Mouse (Mus musculus): ENCODE measurements around the gene Ddx1.
"Not testable (repeated sequence)": the region's sequence is repeated elsewhere in the genome, so short reads cannot be mapped to it uniquely, and the experiment has no call there.

Ddx1 gene

DNA sequence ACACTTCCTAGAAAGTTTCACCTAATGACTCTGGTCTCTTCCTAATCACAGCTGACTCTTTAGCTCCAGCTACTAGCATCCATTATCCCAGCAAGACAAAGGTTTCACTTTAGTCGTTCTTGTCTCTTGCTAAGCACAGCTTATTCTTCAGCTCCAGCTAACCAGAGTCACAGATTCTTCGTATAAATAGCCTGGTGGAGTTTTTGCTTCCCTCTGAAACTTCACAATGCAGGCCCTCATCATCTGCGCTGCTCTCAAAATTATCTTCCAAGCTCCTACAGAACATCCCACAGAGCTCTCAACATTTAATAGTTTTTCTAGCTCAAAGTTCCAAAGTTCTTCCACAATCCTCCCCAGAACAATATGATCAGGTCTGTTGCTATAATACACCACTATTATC is 43.3 kb downstream of the Ddx1 start:
- no peak for DNase-seq (ENCODE audit: low spot score)

DNA sequence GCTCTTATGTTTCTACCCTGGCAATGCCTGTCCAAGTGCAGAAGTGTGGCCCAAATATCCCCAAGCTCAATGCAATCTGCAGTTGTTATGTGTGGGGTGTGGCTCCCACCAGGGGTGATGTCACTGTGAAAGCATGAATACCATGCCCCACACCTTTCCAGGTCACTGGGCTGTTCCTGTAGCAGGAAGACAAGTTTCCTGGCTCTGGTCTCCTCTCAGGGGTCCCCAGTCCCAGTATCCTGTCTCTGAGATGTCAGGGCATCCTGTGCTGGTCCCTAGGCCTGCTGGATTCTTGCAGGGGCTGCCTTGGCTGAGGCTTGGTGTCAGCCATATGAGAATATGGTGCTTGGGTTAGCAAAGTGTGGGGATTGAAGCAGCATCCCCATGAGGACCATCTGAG is 46.7 kb downstream of the Ddx1 start:
- DNase-seq (ENCODE audit: low spot score) = no peak

DNA sequence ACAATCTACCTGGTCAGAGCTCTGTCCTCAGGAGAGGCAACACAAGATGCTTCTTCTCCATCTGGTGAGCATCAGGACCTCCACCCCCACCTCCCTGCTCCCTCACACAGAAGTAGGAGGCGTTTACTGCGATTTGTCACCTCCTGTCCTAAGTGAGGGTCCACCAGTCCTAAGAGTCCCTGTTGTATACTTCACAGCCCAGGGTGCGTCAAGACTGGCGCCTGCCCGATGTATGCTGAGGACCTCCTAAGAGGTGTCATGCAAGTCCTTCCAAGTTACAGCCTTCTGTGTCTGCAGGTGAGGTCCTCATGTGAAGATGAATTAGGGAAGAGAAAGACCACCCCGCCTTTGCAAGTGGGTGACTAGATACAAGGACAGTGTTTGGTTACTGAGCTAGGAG is 48.4 kb downstream of the Ddx1 start:
- DNase-seq (ENCODE audit: low spot score) = no peak

DNA sequence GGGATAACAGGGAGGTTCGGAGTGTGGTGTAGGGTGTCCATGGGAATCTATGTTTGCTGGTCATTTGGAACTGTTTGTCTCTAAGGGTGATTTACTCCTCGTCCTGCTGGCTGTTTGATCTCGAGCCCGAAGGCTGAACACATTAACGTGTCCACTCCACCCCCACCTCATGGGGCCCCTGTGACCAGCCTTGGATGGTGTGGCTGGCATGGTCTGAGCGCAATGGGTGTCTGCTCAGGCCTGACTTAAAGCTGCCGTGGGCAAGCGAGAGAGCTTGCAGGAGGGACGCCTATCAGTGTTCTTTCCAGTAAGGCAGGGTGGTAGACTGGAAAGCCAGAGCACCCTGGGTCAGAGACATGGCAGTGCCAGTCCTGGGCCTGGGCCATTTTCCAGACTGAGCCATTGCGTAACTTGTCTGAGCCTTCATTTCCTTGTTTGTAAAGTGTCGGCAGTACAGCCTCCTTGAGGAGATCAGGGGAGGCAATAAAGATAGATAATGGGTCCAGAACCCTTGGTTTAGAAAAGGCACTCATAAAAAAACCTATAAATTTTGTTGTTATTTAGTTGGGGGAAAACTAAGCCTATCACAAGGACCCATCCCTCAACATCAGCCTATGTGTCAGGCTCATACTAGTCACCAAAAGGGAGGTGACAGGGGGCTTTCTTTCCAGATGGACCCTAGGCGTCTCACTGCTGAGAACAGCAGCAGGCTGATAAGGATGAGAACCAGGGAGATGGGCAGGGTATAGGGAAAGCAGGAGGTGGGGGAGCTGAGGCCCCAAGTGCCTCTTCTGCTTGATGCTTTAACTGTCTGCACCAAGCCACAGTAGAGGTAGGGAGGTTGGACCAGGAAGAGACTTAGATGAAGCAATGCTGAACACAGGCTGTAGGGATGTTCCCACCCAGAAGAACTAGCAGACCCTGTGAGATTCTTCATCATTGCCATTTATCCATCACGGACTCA is 49.4 kb downstream of the Ddx1 start:
- no peak for DNase-seq (ENCODE audit: low spot score)

DNA sequence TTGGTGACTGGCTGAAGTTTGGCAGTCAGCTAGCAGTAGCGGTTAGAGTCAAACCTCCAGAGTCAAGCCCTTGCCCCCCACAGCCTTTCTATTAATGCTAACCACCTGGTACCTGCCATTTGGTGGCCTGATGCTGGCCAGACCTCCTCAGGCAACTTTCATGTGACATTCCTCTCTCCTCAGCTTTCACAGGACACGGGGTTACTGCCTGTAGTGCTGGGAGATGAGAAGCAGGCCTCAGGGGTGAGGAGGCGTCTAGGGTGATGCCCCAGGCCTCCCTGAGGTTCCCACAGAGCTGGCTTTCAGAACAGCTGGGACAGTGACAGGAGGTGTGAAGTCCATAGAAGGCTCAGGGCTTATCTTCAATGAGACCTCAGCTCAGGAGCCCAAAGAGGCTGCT is 50.9 kb downstream of the Ddx1 start:
- DNase-seq (ENCODE audit: low spot score) = no peak

DNA sequence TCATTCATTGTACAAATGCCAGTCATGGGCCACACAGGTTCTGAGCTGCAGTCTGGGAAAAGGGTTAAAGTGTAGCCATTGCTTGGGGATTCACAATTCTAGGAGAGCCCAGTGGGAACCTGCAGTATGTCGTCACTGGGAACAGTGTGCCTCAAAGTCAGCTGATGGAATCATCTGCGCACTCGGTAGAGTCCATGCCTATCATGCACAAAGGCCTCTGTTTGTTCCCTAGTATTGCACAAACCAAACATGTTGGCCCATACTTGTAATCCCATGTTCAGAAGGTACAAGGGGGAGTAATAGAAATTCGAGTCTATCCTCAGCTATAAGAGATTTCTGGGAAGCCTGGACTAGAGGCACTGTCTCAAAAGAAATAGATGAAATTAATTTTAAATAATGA is 52.9 kb downstream of the Ddx1 start:
- no peak for DNase-seq (ENCODE audit: low spot score)

DNA sequence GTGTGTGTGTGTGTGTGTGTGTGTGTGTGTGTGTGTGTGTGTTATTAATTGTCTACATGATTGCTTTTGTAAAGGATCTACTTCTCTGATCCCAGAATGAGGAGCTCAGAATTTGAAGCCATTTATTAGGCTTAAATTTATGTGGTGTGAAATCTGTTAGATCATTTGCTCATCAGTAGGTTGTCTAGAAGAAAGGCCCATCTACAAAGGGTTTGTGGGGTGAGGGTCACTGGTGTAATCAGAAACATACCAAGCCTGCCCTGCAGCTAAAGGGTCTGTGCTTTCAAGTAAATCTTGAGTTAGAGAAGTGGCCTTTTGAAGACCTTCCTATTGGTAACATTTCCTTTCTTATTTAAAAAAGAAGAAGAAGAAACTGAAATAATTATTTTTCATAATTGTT is 53.5 kb downstream of the Ddx1 start:
- DNase-seq (ENCODE audit: low spot score) = no peak

DNA sequence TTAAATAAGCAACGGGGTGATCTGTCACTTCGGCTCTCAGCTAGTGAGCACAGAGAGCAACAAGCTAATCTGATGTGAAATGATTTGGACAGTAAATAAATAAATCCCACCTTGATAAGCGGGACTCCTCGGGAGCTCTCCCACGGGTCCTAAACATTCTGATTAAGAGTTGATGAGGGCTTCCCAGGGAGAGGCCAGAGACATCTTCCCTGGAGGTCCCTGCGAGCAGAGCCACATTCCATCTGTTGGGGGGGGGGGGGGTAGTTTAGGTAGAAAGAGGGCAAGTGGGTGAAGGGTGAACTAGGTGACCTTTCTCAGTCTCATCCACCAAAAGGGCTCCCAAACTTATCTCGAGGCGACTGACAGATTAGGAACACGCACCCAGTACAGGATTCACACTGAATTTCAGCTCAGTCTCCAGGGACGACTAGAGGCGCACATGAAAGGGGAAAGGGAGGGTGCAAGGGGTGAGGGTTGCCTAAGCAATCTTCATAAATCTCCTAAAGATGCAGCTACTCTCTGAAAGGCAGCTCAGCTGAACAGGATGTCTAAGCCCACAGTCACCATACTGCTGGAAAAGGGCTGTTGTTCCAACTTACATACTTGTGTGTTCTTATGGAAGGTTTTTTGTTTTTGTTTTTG is 60.8 kb downstream of the Ddx1 start:
- DNase-seq (ENCODE audit: low spot score) = no peak

DNA sequence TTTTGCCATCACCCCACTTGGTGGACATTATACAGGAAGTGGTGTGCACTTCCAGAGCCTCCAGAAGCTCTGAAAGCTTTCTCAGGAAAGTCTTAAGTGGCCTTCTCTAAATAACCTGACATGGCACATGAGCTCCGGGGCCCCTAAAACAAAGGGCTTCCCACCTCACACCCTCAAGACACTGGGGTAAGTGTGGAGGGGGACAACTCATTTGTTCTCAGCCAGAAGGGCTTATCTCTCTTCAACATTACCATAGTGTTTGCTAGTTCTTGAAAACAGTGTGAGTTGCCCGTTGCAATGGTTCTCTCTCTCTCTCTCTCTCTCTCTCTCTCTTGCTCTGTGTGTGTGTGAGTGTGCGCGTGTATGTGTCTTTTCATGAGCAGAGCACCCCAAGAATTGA is 62.8 kb downstream of the Ddx1 start:
- no peak for DNase-seq (ENCODE audit: low spot score)

DNA sequence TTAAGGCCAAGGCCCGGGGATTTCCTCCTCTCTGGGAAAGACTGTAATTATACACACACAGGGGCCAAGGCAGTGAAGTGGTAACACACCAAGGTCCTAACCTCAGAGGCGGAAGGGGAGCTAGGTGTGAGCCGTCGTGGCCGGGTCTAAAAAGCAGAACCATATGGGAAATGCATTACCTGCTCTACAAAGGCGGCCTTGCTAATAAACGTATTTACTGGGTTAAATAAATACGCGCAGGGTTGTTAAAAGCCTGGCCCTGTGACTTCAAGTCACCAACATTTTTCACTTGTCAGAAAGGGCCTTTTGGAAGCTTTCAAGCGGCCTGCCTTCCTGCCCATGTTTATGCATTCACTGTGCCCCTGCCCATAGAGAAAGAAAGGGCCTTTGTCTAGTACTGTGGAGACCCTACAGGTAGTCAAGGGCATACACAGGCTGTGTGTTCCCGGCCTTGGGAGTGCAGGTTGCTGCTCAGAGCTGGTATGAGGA is 64.1 kb downstream of the Ddx1 start:
- no peak for DNase-seq (ENCODE audit: low spot score)

DNA sequence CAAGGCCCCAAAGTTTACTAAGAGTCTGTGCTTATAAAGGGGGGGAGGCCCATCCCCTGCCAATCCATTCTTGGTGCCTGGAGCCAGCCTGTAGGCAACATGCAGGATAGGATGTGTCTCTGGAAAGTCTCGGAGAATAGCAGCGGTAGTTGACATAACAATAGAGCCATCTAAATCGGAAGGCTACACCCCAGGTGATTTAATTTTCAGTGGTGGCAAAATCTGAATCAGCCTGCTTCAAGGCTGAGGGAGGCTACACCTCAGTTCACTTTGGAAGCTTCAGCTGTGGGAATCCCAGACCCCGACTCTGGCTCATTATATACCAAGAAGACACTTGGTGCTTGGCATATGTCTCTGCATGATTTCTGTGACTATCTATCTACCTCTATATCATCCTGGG is 64.9 kb downstream of the Ddx1 start:
- DNase-seq (ENCODE audit: low spot score) = not testable (repeated sequence)

DNA sequence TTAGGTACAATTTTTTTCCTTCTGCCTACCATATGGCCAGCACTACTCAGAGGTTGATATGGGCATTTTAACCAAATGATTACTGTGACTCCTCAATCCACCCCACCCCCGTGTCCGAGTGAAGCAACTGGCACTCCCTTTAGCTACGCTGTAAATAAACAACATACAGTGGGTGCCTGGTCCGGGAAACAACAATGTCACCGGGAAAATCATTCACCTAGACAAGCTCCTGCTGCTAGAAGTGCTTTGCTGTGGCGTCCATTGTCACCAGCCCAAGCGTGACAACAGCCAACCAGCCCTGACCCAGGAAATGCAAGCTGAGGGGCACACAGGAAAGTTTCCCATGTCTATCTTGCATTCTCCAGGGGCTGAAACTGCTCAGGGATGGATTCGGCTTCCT is 66.8 kb downstream of the Ddx1 start:
- DNase-seq (ENCODE audit: low spot score) = no peak

DNA sequence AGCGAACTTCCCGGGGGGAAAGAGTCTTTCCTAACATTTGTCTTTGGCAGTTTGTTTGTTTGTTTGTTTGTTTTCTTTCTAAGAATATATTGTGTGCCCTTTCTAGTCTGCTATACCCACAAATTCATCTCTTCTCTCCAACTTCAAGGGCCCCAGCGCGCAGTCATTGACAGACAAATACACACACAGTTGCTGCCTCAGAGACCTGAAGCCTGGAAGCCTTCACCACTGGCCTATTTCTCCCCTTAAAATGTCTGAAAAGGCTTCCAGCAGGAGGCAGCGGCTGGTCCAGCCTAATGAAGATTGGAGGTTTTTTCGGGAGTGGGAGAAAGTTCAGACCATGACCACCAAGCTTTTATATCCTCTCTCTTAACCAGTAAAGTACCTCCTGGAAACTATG is 67.3 kb downstream of the Ddx1 start:
- no peak for DNase-seq (ENCODE audit: low spot score)

DNA sequence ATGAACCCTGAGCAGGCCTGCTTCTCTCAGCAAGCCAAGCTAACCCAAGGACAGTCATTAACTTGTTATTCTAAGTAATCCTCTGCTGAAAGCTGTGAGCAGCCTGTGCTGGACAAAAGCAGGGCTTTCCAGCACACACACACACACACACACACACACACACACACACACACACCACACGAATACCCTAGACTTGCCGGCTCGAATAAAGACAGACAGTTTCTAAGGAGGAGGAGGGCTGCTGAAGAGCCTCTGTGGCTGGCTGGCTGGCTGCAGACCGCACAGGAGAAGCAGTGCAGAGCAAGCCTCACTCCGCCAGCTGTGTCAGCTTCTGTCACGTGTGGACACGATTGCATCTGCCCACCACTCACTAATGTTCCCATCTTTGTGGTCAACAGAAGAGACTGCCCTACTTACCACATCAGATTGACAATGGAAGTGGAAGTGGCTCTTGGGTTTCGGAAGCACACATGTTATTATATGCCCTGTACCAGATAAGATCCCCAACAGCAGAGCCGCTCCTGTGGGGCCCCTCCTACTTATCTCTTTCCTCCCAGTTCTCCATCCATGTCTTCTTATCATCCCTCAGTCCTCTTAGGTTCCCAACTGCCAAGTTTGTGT is 68.2 kb downstream of the Ddx1 start:
- DNase-seq (ENCODE audit: low spot score) = no peak

DNA sequence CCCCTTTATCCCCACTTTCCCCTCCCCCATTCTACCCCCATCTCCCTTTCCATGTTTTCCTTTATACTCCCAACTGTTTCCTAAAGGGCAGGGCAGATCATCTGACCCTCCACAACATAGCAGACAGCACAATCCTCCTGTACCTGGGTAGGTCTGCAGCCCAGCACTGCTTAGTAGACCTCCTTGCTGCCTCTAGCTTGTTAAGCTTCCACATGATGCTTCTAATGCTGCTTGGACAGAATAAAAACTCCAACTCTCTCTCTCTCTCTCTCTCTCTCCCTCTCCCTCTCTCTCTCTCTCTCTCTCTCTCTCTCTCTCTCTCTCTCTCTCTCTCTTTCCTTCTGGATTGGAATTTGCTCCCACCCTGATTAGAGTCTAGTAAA is 68.7 kb downstream of the Ddx1 start:
- DNase-seq (ENCODE audit: low spot score) = no peak

DNA sequence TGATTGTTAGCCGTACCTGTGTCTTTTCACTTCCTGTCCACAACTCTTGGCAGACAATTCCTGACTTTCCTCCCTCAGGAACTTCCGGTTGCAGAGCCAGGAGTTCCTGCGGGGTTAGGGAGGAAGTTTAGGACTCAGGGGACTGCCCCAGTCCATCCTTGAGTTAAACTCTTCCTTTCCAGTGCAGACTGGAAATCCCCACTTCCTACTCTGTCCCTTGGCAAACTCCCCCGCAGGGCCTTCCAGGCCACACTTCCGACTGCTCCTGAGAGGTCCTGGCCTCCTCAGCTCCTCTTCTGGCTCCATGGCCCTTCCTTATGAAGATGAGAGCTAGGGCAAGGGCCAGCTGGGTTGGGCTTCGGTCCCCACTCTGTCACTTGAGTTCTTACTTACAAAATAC is 71.4 kb downstream of the Ddx1 start:
- no peak for DNase-seq (ENCODE audit: low spot score)

DNA sequence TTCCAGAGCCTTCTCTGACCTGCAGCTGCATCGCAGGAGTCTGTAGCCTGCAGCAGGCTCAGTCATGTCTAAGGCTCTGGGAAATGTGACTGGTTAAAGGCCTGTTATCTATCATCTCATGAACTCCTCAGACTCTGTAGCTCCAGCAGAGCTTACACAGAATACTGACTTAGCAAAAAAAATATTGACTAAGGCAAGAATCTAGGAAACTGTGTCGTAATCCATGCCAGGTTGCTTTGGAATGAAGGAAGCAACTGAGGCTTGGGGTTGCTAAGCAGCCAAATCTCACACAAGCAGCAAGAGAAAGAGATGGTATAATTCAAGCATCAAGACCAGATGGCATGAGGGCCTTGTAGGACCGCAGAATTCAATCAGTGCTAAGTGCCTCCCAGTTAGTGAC is 72.1 kb downstream of the Ddx1 start:
- DNase-seq (ENCODE audit: low spot score) = no peak

DNA sequence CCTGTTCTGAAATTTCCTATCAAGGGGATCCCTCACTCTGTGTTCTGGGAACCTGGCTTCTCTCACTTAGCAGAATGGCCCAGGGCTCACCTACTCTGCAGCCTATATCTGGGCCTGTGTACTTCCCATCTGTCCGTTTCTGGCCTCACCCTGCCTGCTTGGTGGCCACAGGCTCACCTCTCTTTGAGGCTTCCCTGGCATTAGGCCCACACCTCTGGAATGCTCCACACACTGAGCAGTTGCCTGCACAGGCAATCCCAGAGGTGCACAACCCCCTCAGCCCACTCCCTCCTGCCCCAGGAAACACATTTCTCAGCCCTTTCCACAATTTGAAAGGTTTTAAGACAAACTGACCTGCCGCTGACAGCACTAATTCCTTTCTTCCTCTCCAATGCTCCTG is 72.9 kb downstream of the Ddx1 start:
- no peak for DNase-seq (ENCODE audit: low spot score)

DNA sequence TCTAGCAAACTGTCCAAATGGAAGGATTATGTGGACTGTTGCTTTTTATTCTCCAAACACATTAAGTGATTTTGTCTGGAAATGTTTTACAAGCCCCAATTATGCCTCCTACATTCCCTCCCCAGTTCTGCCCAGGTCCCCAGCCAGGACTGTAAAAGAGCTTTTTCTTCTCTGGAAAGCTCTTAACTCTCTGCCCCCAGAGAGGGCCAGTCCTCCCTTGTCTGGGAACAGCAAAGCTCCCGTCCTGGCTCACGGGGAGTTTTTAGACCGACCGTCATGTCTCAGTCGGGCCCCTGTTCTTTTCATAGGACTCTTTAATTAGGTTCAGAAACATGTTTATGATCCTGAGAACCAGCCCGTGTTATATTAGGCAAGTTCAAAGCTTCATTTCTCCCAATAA is 75.0 kb downstream of the Ddx1 start:
- no peak for DNase-seq (ENCODE audit: low spot score)

DNA sequence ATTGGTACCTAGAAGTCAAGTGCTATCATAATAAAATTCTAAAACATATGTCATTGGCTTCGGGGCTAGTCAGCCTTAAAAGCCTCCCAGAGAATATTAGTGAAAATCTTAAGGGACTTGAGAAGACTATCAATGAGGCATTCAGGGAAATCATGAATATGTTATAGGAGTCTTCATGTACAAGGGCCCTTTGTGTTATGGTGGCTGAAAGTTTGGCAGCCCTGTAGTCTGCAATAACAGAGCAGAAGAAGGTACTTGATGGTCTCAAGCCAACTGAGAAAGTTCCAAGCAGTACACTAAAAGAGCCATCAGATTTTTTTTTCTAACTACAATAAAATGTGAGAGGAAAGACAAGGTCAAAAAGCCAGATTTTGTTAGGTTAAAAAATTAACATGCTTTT is 80.9 kb downstream of the Ddx1 start:
- no peak for DNase-seq (ENCODE audit: low spot score)

DNA sequence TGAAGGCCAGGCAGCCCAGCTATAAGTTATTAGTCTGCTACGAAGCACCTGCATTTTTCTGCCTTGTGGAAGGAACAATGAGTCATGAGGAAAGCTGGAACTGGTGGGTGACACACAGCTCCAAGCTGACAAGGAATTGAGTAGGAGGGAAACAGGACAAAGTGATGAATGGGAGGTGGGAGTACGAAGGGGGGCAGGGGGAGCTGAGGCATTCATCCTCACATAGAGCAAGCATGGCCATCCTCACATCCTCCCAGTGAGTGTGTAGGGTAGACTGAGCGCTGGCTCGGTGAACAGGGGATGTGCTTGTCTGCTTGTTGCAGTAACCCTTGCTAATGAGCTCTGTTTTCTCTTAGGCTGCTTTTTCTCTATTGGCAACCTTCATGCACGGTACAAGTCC is 81.9 kb downstream of the Ddx1 start:
- no peak for DNase-seq (ENCODE audit: low spot score)

Measured in ovary, postnatal 10 days (tissue).